Mouse (Mus musculus): Measurements from ENCODE around the gene Wdr77. TPM values are rescaled to one million over a fixed set of nuclear protein-coding genes. Genes with fewer than 3 reads are reported as not detected.
"Not testable (repeated sequence)": the region's sequence is repeated elsewhere in the genome, so short reads cannot be mapped to it uniquely, and the experiment has no call there.

Gene Wdr77
- polyA plus RNA-seq (2014; fragmentation: Nextera tagmentation; extraction: Ambion mirVana), result 87.5 and 88.2 TPM in 2 replicates

DNA sequence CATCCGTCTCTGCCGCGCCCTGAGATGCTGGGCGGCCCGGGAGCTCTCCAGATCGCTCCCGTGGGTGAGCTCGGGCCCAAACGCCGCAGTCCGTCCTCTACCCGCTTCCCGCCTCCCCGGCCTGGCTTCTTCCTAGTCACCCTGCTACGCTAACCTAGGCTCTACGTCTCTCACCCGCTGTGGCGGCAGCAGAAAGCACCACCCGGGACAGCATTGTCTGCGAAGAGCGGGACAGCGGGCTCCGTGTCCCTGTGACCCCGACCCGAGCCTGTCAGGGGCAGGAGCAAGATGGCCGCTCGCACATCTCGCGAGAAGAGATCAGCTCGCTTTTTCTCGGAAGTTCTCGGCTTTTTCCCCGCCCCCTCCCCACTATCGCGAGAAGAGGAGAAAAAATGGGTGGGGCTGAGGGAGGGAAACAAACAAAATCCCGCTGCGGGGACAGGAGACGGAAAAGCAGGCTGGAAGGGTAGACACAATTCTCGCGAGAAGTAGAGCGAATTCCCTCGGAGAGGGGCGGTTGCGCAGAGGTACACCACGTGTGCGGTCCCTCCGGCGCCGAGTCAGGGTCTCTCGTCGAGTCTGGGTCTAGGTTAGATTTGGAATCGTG, at the start of gene Wdr77:
Gene Wdr77, plus strand, starts transcription at position 396 of the 607 bp plus-strand sequence.
- H3K27ac ChIP-seq (ENCODE audit: low read depth, low read length), result peak within 1 kb of the TSS; percentile 75
- H3K4me3 ChIP-seq (ENCODE audit: low read depth, low read length), result peak within 1 kb of the TSS; percentile 78
- peaks cover 17% of the 10 kb centered on the region for H3K4me1 ChIP-seq (ENCODE audit: control insufficient read depth, insufficient read depth, low read length)
- DNase-seq (ENCODE audit: low spot score) (peak; percentile 100), ATAC-seq (peak; percentile 98)
- peak within 1 kb of the TSS; percentile 69 for H3K4me2 ChIP-seq (ENCODE audit: low read length)
- H3K9ac ChIP-seq (ENCODE audit: low read length), result peak within 1 kb of the TSS; percentile 92
- no peaks in the 10 kb centered on the region for H3K27me3 ChIP-seq (replicated peaks; ENCODE audit: control insufficient read depth, insufficient read depth, low read length)
- peaks cover 44% of the 10 kb centered on the region for H3K36me3 ChIP-seq (ENCODE audit: control insufficient read depth, insufficient read depth, low read length)
- WGBS, result under 1% methylated on average over 51 of the region's 52 CpGs
- H3K9me3 ChIP-seq (replicated peaks; ENCODE audit: control insufficient read depth, low read length), result no peaks in the 10 kb centered on the region

GRCm38 (mm10) chr3:105910519-105911190, 48.5 kb upstream of the Wdr77 start:
- H3K36me3 ChIP-seq (ENCODE audit: control insufficient read depth, insufficient read depth, low read length), result no peaks in the 10 kb centered on the region
- H3K4me3 ChIP-seq (ENCODE audit: low read depth, low read length), result no peak overlapping the region
- no peak overlapping the region for H3K27ac ChIP-seq (ENCODE audit: low read depth, low read length)
- H3K27me3 ChIP-seq (replicated peaks; ENCODE audit: control insufficient read depth, insufficient read depth, low read length), result no peaks in the 10 kb centered on the region
- no peak overlapping the region for H3K4me2 ChIP-seq (ENCODE audit: low read length)
- WGBS, result 78% methylated on average over 11 of the region's 11 CpGs
- H3K4me1 ChIP-seq (ENCODE audit: control insufficient read depth, insufficient read depth, low read length), result no peaks in the 10 kb centered on the region
- no peak for DNase-seq (ENCODE audit: low spot score)
- no peak for ATAC-seq
- no peaks in the 10 kb centered on the region for H3K9me3 ChIP-seq (replicated peaks; ENCODE audit: control insufficient read depth, low read length)
- H3K9ac ChIP-seq (ENCODE audit: low read length), result no peak overlapping the region

GRCm38 (mm10) chr3:105912097-105912880, 46.9 kb upstream of the Wdr77 start:
- ATAC-seq, result no peak
- WGBS, result 82% methylated on average over 9 of the region's 9 CpGs
- Histone ChIP-seq H3K27ac (ENCODE audit: low read depth, low read length) (no peak overlapping the region), H3K9ac (ENCODE audit: low read length) (no peak overlapping the region), H3K4me1 (ENCODE audit: control insufficient read depth, insufficient read depth, low read length) (no peaks in the 10 kb centered on the region), H3K4me3 (ENCODE audit: low read depth, low read length) (no peak overlapping the region), H3K4me2 (ENCODE audit: low read length) (no peak overlapping the region), H3K36me3 (ENCODE audit: control insufficient read depth, insufficient read depth, low read length) (no peaks in the 10 kb centered on the region), H3K27me3 (replicated peaks; ENCODE audit: control insufficient read depth, insufficient read depth, low read length) (no peaks in the 10 kb centered on the region), H3K9me3 (replicated peaks; ENCODE audit: control insufficient read depth, low read length) (no peaks in the 10 kb centered on the region)
- DNase-seq (ENCODE audit: low spot score), result no peak

DNA sequence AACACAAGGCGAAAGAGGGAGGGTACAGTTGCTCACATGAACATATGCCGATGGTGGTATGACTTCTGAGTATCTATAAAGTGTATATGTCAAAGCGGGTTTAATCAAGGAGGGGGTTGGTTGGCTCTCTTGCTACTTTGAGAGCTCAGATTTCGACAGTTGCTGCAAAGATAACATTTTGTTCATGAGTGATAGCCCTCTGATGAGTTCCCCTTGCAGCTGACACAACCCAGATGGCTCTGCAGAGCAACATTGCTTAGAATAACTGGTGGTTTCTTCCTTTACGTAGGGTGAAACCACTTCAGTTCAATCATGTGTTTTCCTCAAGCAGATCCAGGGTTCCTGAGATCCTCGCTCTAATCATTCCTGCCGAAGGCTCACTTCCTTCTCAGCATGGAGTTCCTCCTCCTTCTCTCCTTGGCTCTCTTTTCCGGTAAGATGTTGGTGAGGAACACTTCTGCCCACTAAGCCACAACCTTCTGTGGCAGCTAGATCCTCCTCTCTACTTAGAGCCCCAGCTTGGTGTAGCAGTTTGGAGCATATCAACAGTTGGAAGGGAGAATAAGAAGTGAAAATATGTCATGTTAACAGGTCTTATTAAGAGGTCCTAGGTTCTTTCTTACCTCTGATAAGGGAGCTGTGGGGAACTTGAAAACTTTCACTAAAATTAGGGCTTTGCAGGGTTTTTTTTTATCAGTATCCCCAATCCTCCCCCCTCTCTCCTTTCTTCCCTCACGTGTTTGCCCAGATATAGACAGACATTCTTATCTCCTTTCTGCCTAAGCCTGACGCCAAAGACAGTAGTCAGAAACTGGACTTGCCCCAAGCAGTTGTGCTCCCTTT, 45.1 kb upstream of the Wdr77 start:
- DNase-seq (ENCODE audit: low spot score), result no peak
- no peaks in the 10 kb centered on the region for H3K9me3 ChIP-seq (replicated peaks; ENCODE audit: control insufficient read depth, low read length)
- ATAC-seq, result no peak

GRCm38 (mm10) chr3:105915281-105915680, 43.9 kb upstream of the Wdr77 start:
- H3K27me3 ChIP-seq (replicated peaks; ENCODE audit: control insufficient read depth, insufficient read depth, low read length), result no peaks in the 10 kb centered on the region
- H3K9me3 ChIP-seq (replicated peaks; ENCODE audit: control insufficient read depth, low read length), result no peaks in the 10 kb centered on the region
- ATAC-seq (no peak), DNase-seq (ENCODE audit: low spot score) (no peak)
- H3K36me3 ChIP-seq (ENCODE audit: control insufficient read depth, insufficient read depth, low read length), result no peaks in the 10 kb centered on the region
- H3K27ac ChIP-seq (ENCODE audit: low read depth, low read length), result no peak overlapping the region
- H3K4me2 ChIP-seq (ENCODE audit: low read length), result no peak overlapping the region
- WGBS, result 46% methylated on average over 1 of the region's 1 CpGs
- no peak overlapping the region for H3K9ac ChIP-seq (ENCODE audit: low read length)
- no peak overlapping the region for H3K4me3 ChIP-seq (ENCODE audit: low read depth, low read length)
- no peaks in the 10 kb centered on the region for H3K4me1 ChIP-seq (ENCODE audit: control insufficient read depth, insufficient read depth, low read length)

More for the DNA sequence above, 45.1 kb upstream of the Wdr77 start:
- no peaks in the 10 kb centered on the region for H3K4me1 ChIP-seq (ENCODE audit: control insufficient read depth, insufficient read depth, low read length)
- no peaks in the 10 kb centered on the region for H3K27me3 ChIP-seq (replicated peaks; ENCODE audit: control insufficient read depth, insufficient read depth, low read length)
- H3K27ac ChIP-seq (ENCODE audit: low read depth, low read length), result no peak overlapping the region
- H3K9ac ChIP-seq (ENCODE audit: low read length), result no peak overlapping the region
- H3K4me3 ChIP-seq (ENCODE audit: low read depth, low read length), result no peak overlapping the region
- no peak overlapping the region for H3K4me2 ChIP-seq (ENCODE audit: low read length)
- H3K36me3 ChIP-seq (ENCODE audit: control insufficient read depth, insufficient read depth, low read length), result no peaks in the 10 kb centered on the region
- 83% methylated on average over 10 of the region's 10 CpGs for WGBS

- not testable (repeated sequence) for H3K27ac ChIP-seq (ENCODE audit: low read depth, low read length); H3K9ac ChIP-seq (ENCODE audit: low read length); H3K27me3 ChIP-seq (replicated peaks; ENCODE audit: control insufficient read depth, insufficient read depth, low read length); DNase-seq (ENCODE audit: low spot score); H3K4me2 ChIP-seq (ENCODE audit: low read length); H3K9me3 ChIP-seq (replicated peaks; ENCODE audit: control insufficient read depth, low read length); H3K4me3 ChIP-seq (ENCODE audit: low read depth, low read length); H3K36me3 ChIP-seq (ENCODE audit: control insufficient read depth, insufficient read depth, low read length); ATAC-seq; H3K4me1 ChIP-seq (ENCODE audit: control insufficient read depth, insufficient read depth, low read length)
Measured at GRCm38 (mm10) chr3:105916455-105916854, 42.7 kb upstream of the Wdr77 start.

DNA sequence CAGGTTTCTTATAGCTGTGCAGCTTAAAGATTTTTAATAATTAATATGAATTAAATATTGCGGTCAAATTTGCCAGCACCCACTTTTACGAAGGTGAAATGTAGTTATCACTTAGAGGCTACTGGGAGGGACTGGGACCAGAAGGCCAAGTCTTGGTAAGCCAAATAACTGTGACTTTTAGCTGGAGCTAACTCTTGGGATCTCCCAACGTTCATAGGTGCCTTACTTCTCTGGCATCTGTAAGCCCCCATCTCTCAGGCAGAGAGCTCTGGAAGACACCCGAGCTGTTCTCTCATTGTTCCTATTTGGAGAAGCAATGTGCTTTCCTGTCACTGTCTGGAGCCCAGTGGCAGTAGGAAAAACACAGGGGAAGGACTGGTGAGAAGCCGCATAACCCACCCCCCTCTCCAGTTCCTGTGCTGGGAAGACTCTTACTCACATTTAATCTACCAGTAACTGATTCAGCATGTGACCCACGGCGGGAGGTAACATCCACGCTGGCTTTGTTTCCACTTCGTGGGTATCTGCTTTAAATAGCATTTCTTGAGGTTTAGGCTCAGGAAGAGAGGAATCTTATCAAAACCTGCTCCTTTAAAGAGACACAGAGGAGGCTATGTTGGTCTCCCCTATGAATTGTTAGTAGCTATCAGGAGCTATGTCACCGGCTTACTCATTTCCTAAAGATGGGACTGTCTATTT, 41.4 kb upstream of the Wdr77 start:
- Histone ChIP-seq H3K27ac (ENCODE audit: low read depth, low read length) (no peak overlapping the region), H3K27me3 (replicated peaks; ENCODE audit: control insufficient read depth, insufficient read depth, low read length) (no peaks in the 10 kb centered on the region), H3K9me3 (replicated peaks; ENCODE audit: control insufficient read depth, low read length) (no peaks in the 10 kb centered on the region), H3K36me3 (ENCODE audit: control insufficient read depth, insufficient read depth, low read length) (no peaks in the 10 kb centered on the region), H3K4me2 (ENCODE audit: low read length) (no peak overlapping the region), H3K9ac (ENCODE audit: low read length) (no peak overlapping the region), H3K4me1 (ENCODE audit: control insufficient read depth, insufficient read depth, low read length) (no peaks in the 10 kb centered on the region), H3K4me3 (ENCODE audit: low read depth, low read length) (no peak overlapping the region)
- ATAC-seq (no peak), DNase-seq (ENCODE audit: low spot score) (no peak)
- WGBS, result 68% methylated on average over 10 of the region's 10 CpGs

- H3K27ac ChIP-seq (ENCODE audit: low read depth, low read length), result no peak overlapping the region
- H3K9ac ChIP-seq (ENCODE audit: low read length), result no peak overlapping the region
- DNase-seq (ENCODE audit: low spot score) (no peak), ATAC-seq (no peak)
- no peaks in the 10 kb centered on the region for H3K36me3 ChIP-seq (ENCODE audit: control insufficient read depth, insufficient read depth, low read length)
- no peaks in the 10 kb centered on the region for H3K4me1 ChIP-seq (ENCODE audit: control insufficient read depth, insufficient read depth, low read length)
- 86% methylated on average over 3 of the region's 3 CpGs for WGBS
- H3K27me3 ChIP-seq (replicated peaks; ENCODE audit: control insufficient read depth, insufficient read depth, low read length), result no peaks in the 10 kb centered on the region
- no peak overlapping the region for H3K4me2 ChIP-seq (ENCODE audit: low read length)
- H3K9me3 ChIP-seq (replicated peaks; ENCODE audit: control insufficient read depth, low read length), result no peaks in the 10 kb centered on the region
- H3K4me3 ChIP-seq (ENCODE audit: low read depth, low read length), result no peak overlapping the region
Measured at GRCm38 (mm10) chr3:105918355-105918745, 40.8 kb upstream of the Wdr77 start.

All from forebrain, embryonic 14.5 days (tissue).